Mouse (Mus musculus): Measurements from ENCODE around the gene Hagh. TPM values are rescaled to one million over a fixed set of nuclear protein-coding genes. Genes with fewer than 3 reads are reported as not detected.
A peak's percentile ranks its signal among the peaks of the same experiment; 100 is the strongest.

Gene Hagh
- total RNA-seq, 2 experiments from 2014 or later = 157 to 357 TPM

DNA sequence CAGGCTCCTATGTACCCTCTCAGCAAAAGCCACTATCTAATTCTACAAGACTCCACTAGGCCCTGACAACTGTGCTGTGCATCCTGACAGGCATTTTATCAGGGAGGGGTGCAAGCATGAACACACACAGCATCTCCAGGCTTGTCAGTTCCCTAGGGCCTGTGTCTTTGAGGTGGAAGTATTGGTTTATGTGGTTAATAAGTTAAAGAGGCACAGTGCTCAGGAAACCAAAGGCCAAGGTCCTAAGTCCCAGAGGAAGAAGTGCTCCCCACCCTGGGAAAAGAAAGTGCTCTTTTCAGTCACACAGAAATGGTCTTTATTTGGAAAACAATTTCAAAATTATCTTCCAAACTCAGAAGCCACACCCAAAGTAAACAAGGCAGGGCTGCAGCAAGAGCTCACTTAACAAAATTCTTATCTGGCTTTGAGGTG lies 8.7 kb downstream of the Hagh start:
- ATAC-seq (replicated peaks; ENCODE audit: low FRiP score, poor library complexity, severe bottlenecking) = peak; percentile 40

DNA sequence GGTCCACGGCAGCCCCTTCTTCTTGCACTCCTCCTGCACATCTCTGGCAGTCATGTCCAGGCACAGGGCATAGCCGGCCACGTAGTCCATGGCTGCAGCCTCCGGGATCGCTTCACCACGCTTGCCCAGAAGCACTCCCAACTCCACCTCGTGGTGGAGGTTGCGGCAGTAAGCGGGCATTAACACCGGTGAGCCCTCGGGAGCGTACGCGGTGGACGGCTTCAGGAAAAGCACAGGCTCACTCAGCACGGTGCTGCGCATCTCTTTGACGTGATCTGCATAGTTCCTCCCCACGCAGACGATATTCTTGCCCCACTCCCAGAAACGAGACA lies 9.8 kb downstream of the Hagh start:
- peak; percentile 55 for ATAC-seq (replicated peaks; ENCODE audit: low FRiP score, poor library complexity, severe bottlenecking)

DNA sequence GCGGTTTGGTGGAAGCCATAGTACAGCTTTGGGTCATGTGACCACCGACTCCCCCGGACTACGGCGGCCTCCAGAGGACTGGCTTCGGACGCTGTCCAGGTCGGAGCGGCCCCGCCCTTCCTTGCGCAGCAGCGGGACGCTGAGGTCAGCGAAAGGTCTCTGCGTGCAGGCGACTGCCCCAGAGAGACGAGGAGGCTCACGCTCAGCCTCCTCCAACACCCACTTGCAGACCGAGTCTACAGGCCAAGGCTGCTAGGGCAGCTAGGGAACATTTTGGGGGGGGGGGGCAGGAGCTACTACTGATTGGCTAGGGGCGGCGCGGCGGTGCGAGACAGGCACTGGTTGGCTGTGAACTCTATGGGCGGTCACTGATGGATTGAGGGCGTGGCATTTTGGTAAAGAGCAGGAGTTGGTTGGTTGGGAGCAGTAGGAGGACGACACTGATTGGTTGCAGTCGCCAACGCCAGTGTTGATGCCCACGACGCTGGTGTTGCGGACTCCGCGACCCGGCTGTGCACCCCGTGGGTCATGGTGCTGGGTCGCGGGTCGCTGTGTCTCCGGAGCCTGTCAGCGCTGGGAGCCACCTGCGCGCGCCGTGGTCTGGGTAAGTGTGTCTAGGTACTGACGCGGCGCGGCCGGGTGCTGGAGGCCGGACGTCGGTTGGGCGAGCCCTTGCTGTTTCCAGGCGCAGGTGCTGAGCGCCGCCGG lies 10.3 kb downstream of the Hagh start, which contains the start of gene Fahd1:
Gene Fahd1 (minus strand): TSS at position 300 of the 708 bp plus-strand sequence.
- ATAC-seq (replicated peaks; ENCODE audit: low FRiP score, poor library complexity, severe bottlenecking) = peak; percentile 84

GRCm38 (mm10) chr17:24850773-24851127 lies 10.8 kb downstream of the Hagh start:
- no peak for ATAC-seq (replicated peaks; ENCODE audit: low FRiP score, poor library complexity, severe bottlenecking)

DNA sequence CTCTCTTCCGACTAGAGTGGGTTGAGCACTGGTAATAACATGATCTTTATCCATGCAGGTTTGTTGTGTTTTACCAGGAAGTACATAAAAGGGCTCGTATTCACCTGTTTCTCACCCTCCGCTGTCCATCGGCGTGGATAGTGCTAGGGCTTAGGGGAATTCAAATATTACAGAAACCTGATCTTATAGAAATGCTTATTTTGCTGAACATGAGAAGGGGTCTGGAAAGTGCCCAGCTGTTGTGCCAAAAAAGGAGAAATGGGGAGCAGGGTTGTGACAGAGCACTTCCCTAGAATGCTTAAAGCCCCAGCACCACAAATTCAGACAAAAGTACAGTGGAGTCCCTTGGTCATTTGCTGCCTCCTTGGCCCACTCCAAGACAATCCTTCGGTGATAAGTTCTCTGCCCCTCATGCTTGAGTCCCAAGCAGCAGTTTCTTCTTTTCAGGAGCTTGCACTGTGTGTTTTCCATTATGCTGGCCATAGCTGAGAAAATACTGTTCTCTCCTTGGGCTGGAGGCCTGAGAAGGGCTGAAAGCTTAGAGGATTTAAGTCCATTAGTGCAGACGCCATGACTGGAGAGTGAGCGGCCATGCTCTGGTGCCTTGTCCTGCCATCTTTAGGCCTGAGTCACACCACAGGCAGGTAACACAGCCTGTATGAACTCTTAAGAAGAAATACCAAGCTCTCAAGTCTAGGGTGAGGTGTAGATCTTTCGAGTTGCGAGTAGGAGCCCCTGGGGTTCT lies 11.6 kb downstream of the Hagh start:
- no peak for ATAC-seq (replicated peaks; ENCODE audit: low FRiP score, poor library complexity, severe bottlenecking)

- no peak for ATAC-seq (replicated peaks; ENCODE audit: low FRiP score, poor library complexity, severe bottlenecking)
These were observed 16.0 kb downstream of the Hagh start for GRCm38 (mm10) chr17:24855838-24856464.

DNA sequence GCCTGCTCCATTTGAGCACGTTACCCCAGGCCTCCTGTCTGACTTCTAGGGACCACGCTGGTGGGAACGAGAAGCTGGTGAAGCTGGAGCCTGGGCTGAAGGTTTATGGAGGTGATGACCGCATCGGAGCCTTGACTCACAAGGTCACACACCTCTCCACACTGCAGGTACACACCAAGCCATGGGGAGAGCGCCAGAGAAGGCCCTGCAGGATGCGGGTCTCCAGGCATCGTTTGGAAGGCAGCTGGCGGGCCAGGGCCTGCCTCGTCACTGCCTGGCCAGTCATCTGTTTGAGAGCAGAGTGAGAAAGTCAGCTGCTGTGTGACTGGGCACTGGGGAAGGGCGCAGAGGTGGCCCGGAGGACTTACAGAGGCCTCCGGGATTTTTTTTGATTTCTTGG lies 16.6 kb downstream of the Hagh start:
- no peak for ATAC-seq (replicated peaks; ENCODE audit: low FRiP score, poor library complexity, severe bottlenecking)

GRCm38 (mm10) chr17:24857831-24858470 lies 18.0 kb downstream of the Hagh start:
- ATAC-seq (replicated peaks; ENCODE audit: low FRiP score, poor library complexity, severe bottlenecking) = peak; percentile 54

DNA sequence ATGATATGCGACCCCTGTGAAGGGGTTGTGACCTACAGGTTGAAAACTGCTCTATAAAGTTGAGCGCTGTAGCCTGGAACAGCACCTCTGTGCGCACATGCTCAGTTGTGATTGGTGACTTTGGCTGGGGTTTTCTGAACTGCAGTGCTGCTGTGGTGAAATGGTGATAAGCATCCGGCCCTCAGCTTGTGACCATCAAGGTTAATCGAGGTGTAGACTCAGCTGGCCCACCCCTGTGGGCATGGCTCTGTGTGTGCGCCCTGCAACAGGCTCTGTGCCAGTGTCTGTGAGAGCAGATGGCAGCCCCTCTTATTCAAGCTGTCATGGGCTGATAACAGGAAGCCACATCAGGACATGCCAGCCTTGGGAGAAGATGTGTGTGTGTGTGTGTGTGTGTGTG lies 19.0 kb downstream of the Hagh start:
- ATAC-seq (replicated peaks; ENCODE audit: low FRiP score, poor library complexity, severe bottlenecking) = peak; percentile 84

GRCm38 (mm10) chr17:24860076-24860475 lies 20.1 kb downstream of the Hagh start:
- ATAC-seq (replicated peaks; ENCODE audit: low FRiP score, poor library complexity, severe bottlenecking) = peak; percentile 81

GRCm38 (mm10) chr17:24861785-24862184 lies 21.8 kb downstream of the Hagh start:
- no peak for ATAC-seq (replicated peaks; ENCODE audit: low FRiP score, poor library complexity, severe bottlenecking)

- no peak for ATAC-seq (replicated peaks; ENCODE audit: low FRiP score, poor library complexity, severe bottlenecking)
These were observed 25.8 kb downstream of the Hagh start, which contains the start of gene Igfals for GRCm38 (mm10) chr17:24865776-24866175. Igfals (plus strand) TSS chr17:24865997.

DNA sequence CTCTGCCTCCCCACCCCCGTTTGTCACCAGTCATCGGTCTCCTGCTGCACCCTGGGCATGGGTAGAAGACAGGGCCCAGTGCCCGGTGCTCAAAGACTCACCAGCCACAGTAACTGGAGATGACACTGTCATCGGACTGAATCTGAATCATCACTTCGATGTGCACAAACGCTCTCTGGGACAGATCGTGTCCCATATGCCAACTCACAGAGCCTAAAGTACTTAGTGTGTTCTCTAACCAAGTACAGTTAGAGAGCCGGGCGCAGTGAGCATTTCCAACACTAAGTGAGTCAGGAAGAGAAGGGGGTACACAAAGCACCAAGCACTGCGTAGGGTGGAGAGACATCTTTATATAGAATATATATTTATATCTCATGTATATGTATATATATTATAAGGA lies 28.0 kb downstream of the Hagh start:
- ATAC-seq (replicated peaks; ENCODE audit: low FRiP score, poor library complexity, severe bottlenecking) = no peak

DNA sequence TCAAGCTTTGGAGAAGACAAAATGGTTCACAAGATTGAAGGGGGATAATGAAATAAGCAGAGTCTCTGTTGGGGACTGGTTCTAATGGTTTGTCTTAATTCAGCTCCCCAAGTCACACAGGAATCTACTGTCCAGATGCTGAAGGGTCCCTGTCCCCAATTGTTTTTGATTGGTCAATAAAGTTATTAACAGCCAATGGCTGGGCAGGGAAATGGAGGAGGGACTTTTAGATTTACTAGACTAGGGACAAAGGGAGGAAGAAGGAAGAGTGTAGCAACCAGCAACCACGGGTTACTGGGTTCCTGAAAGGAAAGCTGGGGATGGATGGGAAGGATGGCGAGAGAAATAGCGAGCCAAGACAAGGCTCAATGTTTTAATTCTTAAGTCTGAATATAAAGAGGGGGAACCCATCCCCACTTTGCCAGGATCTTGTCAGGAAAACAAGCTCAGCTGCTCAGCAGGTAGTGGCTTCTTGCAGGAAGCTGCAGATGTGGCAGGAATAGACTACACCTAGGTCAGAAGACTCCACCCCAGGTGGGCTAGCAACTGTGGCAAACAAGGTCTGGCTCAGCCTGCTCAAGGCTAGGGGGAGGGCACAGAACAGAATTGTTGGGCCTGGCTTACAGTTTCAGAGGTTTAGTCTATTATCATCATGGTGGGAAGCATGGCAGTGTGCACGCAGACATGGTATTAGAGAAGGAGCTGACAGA lies 33.9 kb downstream of the Hagh start:
- no peak for ATAC-seq (replicated peaks; ENCODE audit: low FRiP score, poor library complexity, severe bottlenecking)

- ATAC-seq (replicated peaks; ENCODE audit: low FRiP score, poor library complexity, severe bottlenecking) = no peak
These were observed 34.4 kb downstream of the Hagh start for GRCm38 (mm10) chr17:24874405-24874745.

- ATAC-seq (replicated peaks; ENCODE audit: low FRiP score, poor library complexity, severe bottlenecking) = no peak
These were observed 35.0 kb downstream of the Hagh start for GRCm38 (mm10) chr17:24874989-24875388.

DNA sequence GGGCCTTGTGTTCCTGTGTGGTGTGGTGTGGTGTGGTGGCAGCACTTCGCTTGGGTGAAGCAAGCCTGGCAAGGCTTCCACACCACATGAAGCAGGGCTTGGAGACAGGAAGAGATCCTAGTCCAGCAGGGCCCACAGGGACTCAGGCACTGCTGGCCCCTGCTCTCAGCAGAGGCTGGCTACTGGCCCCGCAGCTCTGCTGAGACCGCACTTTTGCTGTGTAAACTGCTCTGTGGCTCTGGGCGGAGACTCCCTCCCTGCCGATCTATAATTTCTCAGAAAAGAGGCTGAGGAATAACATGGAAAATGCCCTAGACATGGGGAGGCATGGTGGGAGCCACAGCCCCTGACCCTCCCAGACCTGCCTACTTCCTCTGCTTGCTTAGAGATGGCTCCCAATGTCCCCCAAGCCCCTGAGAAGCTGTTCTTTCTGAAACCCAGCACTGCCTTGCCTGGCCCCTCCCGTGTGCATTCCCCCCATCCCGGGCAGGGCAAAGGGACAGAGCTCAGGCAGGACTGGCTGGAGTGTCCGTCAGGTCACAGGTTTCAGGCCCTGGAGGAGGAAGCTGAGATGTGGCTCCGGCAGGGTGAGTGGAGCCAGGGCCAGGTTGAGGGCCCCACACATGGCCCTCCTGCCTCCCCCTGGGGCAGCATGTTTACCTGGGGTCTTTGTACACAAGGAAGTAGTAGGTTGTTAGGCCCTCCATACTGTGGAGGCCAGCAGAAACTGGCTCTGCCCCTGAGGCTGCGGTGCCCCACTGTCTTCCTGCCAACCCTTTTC lies 37.6 kb downstream of the Hagh start:
- no peak for ATAC-seq (replicated peaks; ENCODE audit: low FRiP score, poor library complexity, severe bottlenecking)

DNA sequence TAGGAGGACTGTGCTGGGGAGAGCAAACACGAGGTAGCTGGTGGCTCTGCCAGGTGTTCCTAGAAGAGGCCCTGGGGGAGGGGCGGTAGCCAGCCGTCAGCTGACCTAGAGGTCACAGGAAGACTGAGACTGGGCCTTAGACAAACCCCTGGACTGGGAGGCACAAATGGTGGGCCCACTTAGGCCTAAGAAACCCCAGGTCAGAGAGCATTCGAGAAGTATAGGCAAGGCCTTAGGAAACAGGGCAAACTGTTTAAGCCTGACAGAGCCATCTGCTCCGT lies 38.1 kb downstream of the Hagh start:
- no peak for ATAC-seq (replicated peaks; ENCODE audit: low FRiP score, poor library complexity, severe bottlenecking)

GRCm38 (mm10) chr17:24878531-24878930 lies 38.6 kb downstream of the Hagh start:
- ATAC-seq (replicated peaks; ENCODE audit: low FRiP score, poor library complexity, severe bottlenecking) = no peak

Data from erythroid progenitor cell, adult 5-6 weeks (primary cell).